Mouse (Mus musculus) CH12.LX (cell line): ENCODE measurements around the gene Clcf1. TPM values are rescaled to one million over a fixed set of nuclear protein-coding genes. Genes with fewer than 3 reads are reported as not detected.
A peak's percentile ranks its signal among the peaks of the same experiment; 100 is the strongest.

ENCODE experiments used
- DNase-seq: peaks from one replicate; pipeline ENCODE4 v3.0.0-alpha.2; 2013; ENCODE audit errors: extremely low read depth
- H3K27ac ChIP-seq: 2 replicates; pipeline ENCODE4 v1.5.1; 2012; ENCODE audit warnings: low read depth, mild to moderate bottlenecking, control low read depth, moderate library complexity; ENCODE audit not compliant: insufficient read depth
- H3K27me3 ChIP-seq: replicated peaks from 2 replicates; pipeline ENCODE3; 2012; ENCODE audit warnings: inconsistent platforms
- H3K36me3 ChIP-seq, 2 experiments: replicated peaks in 1 of 2; 2 replicates each; pipeline versions ENCODE3 to v1.6.1; 2012; ENCODE audit warnings: inconsistent platforms in 1 of 2, low read length in 1 of 2, mild to moderate bottlenecking in 1 of 2, mixed read lengths in 1 of 2, moderate library complexity in 1 of 2; ENCODE audit not compliant: control insufficient read depth in 1 of 2, insufficient read depth in 1 of 2
- H3K4me1 ChIP-seq, 2 experiments: 2 replicates each; pipeline ENCODE4 v1.6.1; 2012; ENCODE audit warnings: inconsistent platforms in 1 of 2, moderate library complexity in 1 of 2; ENCODE audit not compliant: insufficient read depth in 2 of 2, control insufficient read depth in 1 of 2
- H3K4me2 ChIP-seq: 2 replicates; pipeline ENCODE4 v1.6.1; 2012; ENCODE audit warnings: low read depth, mild to moderate bottlenecking, control low read depth; ENCODE audit not compliant: poor library complexity, insufficient read depth, severe bottlenecking
- H3K4me3 ChIP-seq, 3 experiments: fragments of 150-350 bp in 1 of 3; sonication (generic) in 1 of 3; replicated peaks in 1 of 3; 2 replicates each; pipeline versions ENCODE3 to v1.5.1; 2011 to 2012; ENCODE audit warnings: low read depth in 2 of 3, low read length in 2 of 3, mild to moderate bottlenecking in 2 of 3, moderate library complexity in 2 of 3, control low read depth in 1 of 3, improper control_type of control experiment in 1 of 3, inconsistent platforms in 1 of 3, mixed read lengths in 1 of 3; ENCODE audit not compliant: poor library complexity in 1 of 3
- H3K79me2 ChIP-seq: replicated peaks from 2 replicates; pipeline ENCODE4 v1.6.1; 2012; ENCODE audit warnings: mild to moderate bottlenecking, moderate library complexity; ENCODE audit not compliant: control insufficient read depth, poor library complexity, insufficient read depth, severe bottlenecking; ENCODE audit errors: extremely low read depth
- H3K9ac ChIP-seq: 2 replicates; pipeline ENCODE4 v1.6.1; 2012; ENCODE audit warnings: low read depth, mild to moderate bottlenecking, control low read depth, moderate library complexity; ENCODE audit not compliant: insufficient read depth
- H3K9me3 ChIP-seq: replicated peaks from 2 replicates; pipeline ENCODE3; 2012; ENCODE audit warnings: low read length, inconsistent platforms, mixed read lengths
- CHD2 ChIP-seq: IDR thresholded peaks from 2 replicates; pipeline ENCODE4 v1.6.1; 2011; ENCODE audit warnings: low read length, improper control_type of control experiment
- ELF1 ChIP-seq: IDR thresholded peaks from 2 replicates; pipeline ENCODE4 v1.6.1; 2014; ENCODE audit warnings: low read depth, mild to moderate bottlenecking, inconsistent platforms, low read length, improper control_type of control experiment
- GABPA ChIP-seq: IDR thresholded peaks from 2 replicates; pipeline ENCODE4 v1.6.1; 2012; ENCODE audit warnings: low read depth, low read length, improper control_type of control experiment, inconsistent platforms; ENCODE audit not compliant: insufficient replicate concordance
- HCFC1 ChIP-seq: IDR thresholded peaks from 2 replicates; pipeline ENCODE4 v1.6.1; 2012; ENCODE audit warnings: low read depth, mild to moderate bottlenecking, inconsistent platforms, low read length, improper control_type of control experiment
- JUN ChIP-seq: IDR thresholded peaks from 2 replicates; pipeline ENCODE4 v1.6.1; 2011; ENCODE audit warnings: low read depth, mild to moderate bottlenecking, low read length, improper control_type of control experiment, moderate library complexity; ENCODE audit not compliant: insufficient read depth
- KAT2A ChIP-seq: IDR thresholded peaks from 2 replicates; pipeline ENCODE4 v1.6.1; 2012; ENCODE audit warnings: low read length, improper control_type of control experiment, inconsistent platforms; ENCODE audit not compliant: insufficient replicate concordance
- MAX ChIP-seq: IDR thresholded peaks from 2 replicates; pipeline ENCODE4 v1.6.1; 2011; ENCODE audit warnings: low read length, improper control_type of control experiment
- MAZ ChIP-seq: IDR thresholded peaks from 2 replicates; pipeline ENCODE4 v1.6.1; 2012; ENCODE audit warnings: low read depth, mild to moderate bottlenecking, inconsistent platforms, low read length, improper control_type of control experiment, moderate library complexity
- MEF2A ChIP-seq: IDR thresholded peaks from 2 replicates; pipeline ENCODE4 v1.6.1; 2014; ENCODE audit warnings: low read depth, mild to moderate bottlenecking, inconsistent platforms, low read length, improper control_type of control experiment, borderline replicate concordance
- MYC ChIP-seq: IDR thresholded peaks from 2 replicates; pipeline ENCODE4 v1.6.1; 2011; ENCODE audit warnings: low read depth, mild to moderate bottlenecking, improper control_type of control experiment, low read length
- NRF1 ChIP-seq: IDR thresholded peaks from 2 replicates; pipeline ENCODE4 v1.6.1; 2014; ENCODE audit warnings: low read depth, mild to moderate bottlenecking, inconsistent platforms, low read length, improper control_type of control experiment, moderate library complexity
- RAD21 ChIP-seq: IDR thresholded peaks from 2 replicates; pipeline ENCODE4 v1.6.1; 2011; ENCODE audit warnings: low read depth, mild to moderate bottlenecking, low read length, improper control_type of control experiment, moderate library complexity
- SIN3A ChIP-seq: IDR thresholded peaks from 2 replicates; pipeline ENCODE4 v1.6.1; 2012; ENCODE audit warnings: low read length, improper control_type of control experiment, inconsistent platforms
- TBP ChIP-seq: conservative IDR thresholded peaks from 2 replicates; pipeline ENCODE4 v1.6.1; 2011; ENCODE audit warnings: low read depth, low read length, improper control_type of control experiment
- TCF12 ChIP-seq: IDR thresholded peaks from 2 replicates; pipeline ENCODE4 v1.6.1; 2014; ENCODE audit warnings: low read depth, mild to moderate bottlenecking, inconsistent platforms, low read length, improper control_type of control experiment
- USF1 ChIP-seq: IDR thresholded peaks from 2 replicates; pipeline ENCODE4 v1.6.1; 2014; ENCODE audit warnings: low read depth, mild to moderate bottlenecking, inconsistent platforms, low read length, improper control_type of control experiment
- USF2 ChIP-seq: conservative IDR thresholded peaks from 2 replicates; pipeline ENCODE4 v1.6.1; 2011; ENCODE audit warnings: low read depth, low read length, improper control_type of control experiment
- ZC3H11A ChIP-seq: IDR thresholded peaks from 2 replicates; pipeline ENCODE4 v1.6.1; 2012; ENCODE audit warnings: low read depth, mild to moderate bottlenecking, inconsistent platforms, low read length, improper control_type of control experiment
- ZKSCAN1 ChIP-seq: IDR thresholded peaks from 2 replicates; pipeline ENCODE4 v1.6.1; 2012; ENCODE audit warnings: low read depth, inconsistent platforms, low read length, improper control_type of control experiment, borderline replicate concordance
- ZMIZ1 ChIP-seq: IDR thresholded peaks from 2 replicates; pipeline ENCODE4 v1.6.1; 2012; ENCODE audit warnings: low read depth, mild to moderate bottlenecking, inconsistent platforms, low read length, improper control_type of control experiment
- dilution Hi-C: fragments of 300-500 bp; cut with MboI; formaldehyde crosslinking; loops from 2 replicates; pipeline ENCODE4 v1.14.3; 2020; ENCODE audit warnings: low sequenced_read_pairs; ENCODE audit not compliant: extremely low pct_unique_long_range_greater_than_20kb, extremely low pct_ligation_motif_present
- in situ Hi-C: fragments of 300-500 bp; cut with MboI; formaldehyde crosslinking; loops from 3 replicates; pipeline ENCODE4 v1.14.3; 2019; ENCODE audit warnings: low sequenced_read_pairs, low pct_ligation_motif_present, low pct_unique_long_range_greater_than_20kb, mixed read lengths
- polyA plus RNA-seq: library from polyadenylated mRNA; unstranded; fragments of >175 nt; gene quantifications from 2 replicates; pipeline ENCODE4 v1.2.1, GENCODE M21; 2012; ENCODE audit warnings: low read depth; ENCODE audit not compliant: insufficient read length
- total RNA-seq, 2 experiments: library from RNA; depleted of rRNA; stranded (reverse); fragments of 300-350 nt in 1 of 2; fragments of >200 nt in 1 of 2; gene quantifications; 2 replicates each; pipeline ENCODE4 v1.2.3; 2012 to 2014

Clcf1 gene
- total and polyA plus RNA-seq, 3 experiments = 0.09 to 1.0 (median 0.28) TPM

- no peak for DNase-seq
- Histone ChIP-seq H3K9me3 (no peaks in the 10 kb centered on the region), H3K27ac (no peak within 1 kb of the TSS), H3K4me2 (no peak within 1 kb of the TSS), H3K4me3 (no peak within 1 kb of the TSS), H3K9ac (no peak within 1 kb of the TSS), H3K79me2 (no peaks in the 10 kb centered on the region), H3K27me3 (no peaks in the 10 kb centered on the region), H3K4me1 (peaks cover 6 to 36% of the 10 kb centered on the region in 2 experiments), H3K36me3 (peaks cover 7 to 60% of the 10 kb centered on the region in 2 experiments)
- no peak for TF ChIP-seq TCF12
- no peak for TF ChIP-seq ZKSCAN1
- TF ChIP-seq CHD2 = no peak
- no peak for TF ChIP-seq ELF1
- no peak for TF ChIP-seq USF1
- no peak for TF ChIP-seq MYC
- TF ChIP-seq ZC3H11A = no peak
- dilution Hi-C loops = no loop called here
- in situ Hi-C loops = no loop called here
Measured at GRCm38 (mm10) chr19:4175368-4175947, 38.6 kb upstream of the Clcf1 start, which contains the start of gene Carns1. Carns1 (minus strand) TSS chr19:4175479.

GRCm38 (mm10) chr19:4180411-4180810 is 33.6 kb upstream of the Clcf1 start:
- DNase-seq = no peak
- peaks cover 5 to 38% of the 10 kb centered on the region in 2 experiments; a peak in 3 of 4 replicates for H3K4me1 ChIP-seq
- H3K36me3 ChIP-seq = peaks cover 48 to 85% of the 10 kb centered on the region in 2 experiments
- H3K9me3 ChIP-seq = no peaks in the 10 kb centered on the region
- no peak for TF ChIP-seq USF2
- no peak overlapping the region for H3K4me3 ChIP-seq
- no peaks in the 10 kb centered on the region for H3K79me2 ChIP-seq
- H3K9ac ChIP-seq = no peak overlapping the region
- no peak overlapping the region for H3K27ac ChIP-seq
- H3K27me3 ChIP-seq = no peaks in the 10 kb centered on the region
- no peak overlapping the region for H3K4me2 ChIP-seq
- dilution Hi-C loops (no loop called here), in situ Hi-C loops (no loop called here)

GRCm38 (mm10) chr19:4181892-4182291 is 32.1 kb upstream of the Clcf1 start:
- TF ChIP-seq ZMIZ1 (no peak), NRF1 (no peak), MAX (no peak), CHD2 (no peak), HCFC1 (no peak), USF1 (no peak), KAT2A (no peak), ELF1 (no peak), MEF2A (no peak), RAD21 (no peak), JUN (no peak), MAZ (no peak), TBP (no peak), SIN3A (no peak), GABPA (no peak)
- Histone ChIP-seq H3K4me2 (no peak overlapping the region), H3K9ac (no peak overlapping the region), H3K4me3 (no peak overlapping the region), H3K79me2 (no peaks in the 10 kb centered on the region), H3K4me1 (peaks cover 9 to 53% of the 10 kb centered on the region in 2 experiments; a peak in 3 of 4 replicates), H3K36me3 (peaks cover 63 to 90% of the 10 kb centered on the region in 2 experiments), H3K9me3 (no peaks in the 10 kb centered on the region), H3K27ac (no peak overlapping the region), H3K27me3 (no peaks in the 10 kb centered on the region)
- dilution Hi-C loops = no loop called here
- DNase-seq = peak; percentile 54
- in situ Hi-C loops = no loop called here
